In the genomic region with DNA sequence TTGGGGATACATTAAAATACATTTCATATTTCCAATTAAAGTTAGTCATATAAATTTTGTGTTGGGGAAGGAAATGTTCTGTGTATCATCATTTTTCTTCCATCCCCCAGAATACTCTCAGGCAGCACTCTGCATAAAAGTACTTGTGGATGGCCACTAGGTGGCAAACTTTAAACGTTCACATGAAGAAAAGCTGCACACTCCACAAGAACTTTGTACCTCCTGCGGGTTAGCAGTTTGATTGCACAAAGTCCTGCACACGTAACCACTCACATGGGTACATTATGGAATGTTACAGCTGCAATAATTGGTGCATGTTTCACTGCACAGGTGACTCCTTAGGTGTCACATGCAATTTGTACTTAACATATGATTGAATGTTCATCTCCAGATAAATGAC, we compare ENCODE assay signal across 8 mouse cellular contexts.
A peak's percentile ranks its signal among the peaks of the same experiment; 100 is the strongest.
DNase-seq lines count a peak whose midpoint lies in the region; ATAC-seq and TF ChIP-seq lines count a peak whose summit lies in the region.

No protein-coding gene starts in this region.

- H3K9me3 ChIP-seq in heart, postnatal 0 days (replicated peaks; ENCODE audit: control insufficient read depth, low read length) = no peaks in the 10 kb centered on the region
- no peaks in the 10 kb centered on the region for H3K9me3 ChIP-seq in lung, embryonic 15.5 days

- DNase-seq in urinary bladder, postnatal 25 days (ENCODE audit: low spot score) = peak; percentile 30
- DNase-seq in urinary bladder, adult 2 months (ENCODE audit: low spot score) = no peak
- peak; percentile 73 for DNase-seq in heart, postnatal 0 days (ENCODE audit: low spot score)
- DNase-seq in kidney, postnatal 10 days = peak; percentile 42
- DNase-seq in splenic B cell, adult 2 months (ENCODE audit: low read depth, low spot score) = peak; percentile 0

- H3K4me1 ChIP-seq in heart, postnatal 0 days (ENCODE audit: control insufficient read depth, insufficient read depth) = no peaks in the 10 kb centered on the region
- no peaks in the 10 kb centered on the region; the same call in 1 of the 2 replicates for H3K4me1 ChIP-seq in lung, embryonic 15.5 days

- H3K4me2 ChIP-seq in heart, postnatal 0 days (ENCODE audit: low read depth, low read length) = no peak overlapping the region
- no peak overlapping the region for H3K4me2 ChIP-seq in lung, embryonic 15.5 days

- no peaks in the 10 kb centered on the region for H3K27me3 ChIP-seq in heart, postnatal 0 days (ENCODE audit: control insufficient read depth, insufficient read depth, low read length)
- no peaks in the 10 kb centered on the region for H3K27me3 ChIP-seq in lung, embryonic 15.5 days
- H3K27me3 ChIP-seq in splenic B cell, adult 2 months (ENCODE audit: control insufficient read depth, insufficient read depth, low read length, poor library complexity, severe bottlenecking) = no peaks in the 10 kb centered on the region

- peak; percentile 86 for ATAC-seq in common myeloid progenitor, adult 5-6 weeks (replicated peaks; ENCODE audit: low read depth, poor library complexity, severe bottlenecking)
- peak; percentile 33; the same call in 1 of the 2 replicates for ATAC-seq in heart, postnatal 0 days (ENCODE audit: insufficient read depth, low read depth)
- ATAC-seq in lung, embryonic 15.5 days (ENCODE audit: borderline replicate concordance, extremely low read depth, low FRiP score, low TSS enrichment) = peak; percentile 35; the same call in 1 of the 2 replicates
- ATAC-seq in activated CD4-positive, CD25-positive, alpha-beta regulatory T cell, adult 4 months = no peak

- H3K9ac ChIP-seq in heart, postnatal 0 days (replicated peaks; ENCODE audit: low read depth, low read length) = no peak overlapping the region
- no peak overlapping the region for H3K9ac ChIP-seq in lung, embryonic 15.5 days

- H3K27ac ChIP-seq in heart, postnatal 0 days (ENCODE audit: low read depth) = no peak overlapping the region
- H3K27ac ChIP-seq in lung, embryonic 15.5 days = no peak overlapping the region

- TF ChIP-seq EP300 in heart, postnatal 0 days (IDR thresholded peaks at IDR 0.05; ENCODE audit: low read depth) = no peak

- H3K4me3 ChIP-seq in heart, postnatal 0 days (ENCODE audit: low read depth, low read length) = no peak overlapping the region
- no peak overlapping the region for H3K4me3 ChIP-seq in lung, embryonic 15.5 days

- WGBS in heart, postnatal 0 days = 17% methylated on average over 3 of the region's 3 CpGs
- 16% methylated on average over 3 of the region's 3 CpGs for WGBS in lung, embryonic 15.5 days

- H3K36me3 ChIP-seq in heart, postnatal 0 days (replicated peaks; ENCODE audit: control insufficient read depth, insufficient read depth, low read length) = no peaks in the 10 kb centered on the region
- H3K36me3 ChIP-seq in lung, embryonic 15.5 days = peaks cover 17% of the 10 kb centered on the region
- H3K36me3 ChIP-seq in splenic B cell, adult 2 months (ENCODE audit: control insufficient read depth, insufficient read depth, low read length, poor library complexity, severe bottlenecking) = no peaks in the 10 kb centered on the region

- peak; percentile 72 for TF ChIP-seq CTCF in heart, postnatal 0 days (IDR thresholded peaks at IDR 0.05; ENCODE audit: low read depth)
